Comparison of ENCODE assay signal across 10 mouse cellular contexts in genomic region chr1:164586066-164586989, GRCm38 (mm10).
DNase-seq lines count a peak whose midpoint lies in the region; ATAC-seq and TF ChIP-seq lines count a peak whose summit lies in the region.
"Had no signal": no experiment of that assay in that cellular context is flagged by ENCODE, and none has a peak within 500 bp of the region (broad histone marks: within the 10 kb centered on the region; RNA-seq: fewer than 3 reads in every experiment).

No protein-coding gene starts in this region.

- no peak for TF ChIP-seq EP300 in heart, postnatal 0 days (IDR thresholded peaks at IDR 0.05; ENCODE audit: low read depth)

- no peak for TF ChIP-seq CTCF in forebrain, postnatal 0 days (IDR thresholded peaks at IDR 0.05; ENCODE audit: low read depth)
- TF ChIP-seq CTCF in heart, postnatal 0 days (IDR thresholded peaks at IDR 0.05; ENCODE audit: low read depth): no peak

- 0 out of 2 replicates have a peak, but pooled peaks cover 3% of the 10 kb centered on the region for H3K4me1 ChIP-seq in forebrain, postnatal 0 days (ENCODE audit: insufficient read depth)
- 0 out of 2 replicates have a peak, but pooled peaks cover 11% of the 10 kb centered on the region for H3K4me1 ChIP-seq in forebrain, embryonic 13.5 days
- peaks cover 5% of the 10 kb centered on the region; the same call in 1 of the 2 replicates for H3K4me1 ChIP-seq in heart, postnatal 0 days (ENCODE audit: control insufficient read depth, insufficient read depth)
- H3K4me1 ChIP-seq in hindbrain, embryonic 12.5 days: no peaks in the 10 kb centered on the region

- H3K27me3 ChIP-seq in forebrain, postnatal 0 days (ENCODE audit: insufficient read depth, low read length): no peaks in the 10 kb centered on the region
- no peaks in the 10 kb centered on the region for H3K27me3 ChIP-seq in forebrain, embryonic 13.5 days
- H3K27me3 ChIP-seq in heart, postnatal 0 days (ENCODE audit: control insufficient read depth, insufficient read depth, low read length): no peaks in the 10 kb centered on the region
- H3K27me3 ChIP-seq in hindbrain, embryonic 12.5 days: no peaks in the 10 kb centered on the region

- 35% methylated on average over 11 of the region's 11 CpGs for WGBS in forebrain, postnatal 0 days
- WGBS in forebrain, embryonic 13.5 days: 46% methylated on average over 11 of the region's 11 CpGs
- 27% methylated on average over 11 of the region's 11 CpGs for WGBS in heart, postnatal 0 days
- WGBS in hindbrain, embryonic 12.5 days: 60% methylated on average over 11 of the region's 11 CpGs

- no peaks in the 10 kb centered on the region for H3K36me3 ChIP-seq in forebrain, postnatal 0 days (ENCODE audit: insufficient read depth)
- H3K36me3 ChIP-seq in forebrain, embryonic 13.5 days (ENCODE audit: poor library complexity, severe bottlenecking): no peaks in the 10 kb centered on the region
- H3K36me3 ChIP-seq in heart, postnatal 0 days (replicated peaks; ENCODE audit: control insufficient read depth, insufficient read depth, low read length): no peaks in the 10 kb centered on the region
- H3K36me3 ChIP-seq in hindbrain, embryonic 12.5 days: no peaks in the 10 kb centered on the region

- H3K9ac ChIP-seq in forebrain, postnatal 0 days: no peak overlapping the region
- H3K9ac ChIP-seq in forebrain, embryonic 13.5 days: no peak overlapping the region
- no peak overlapping the region for H3K9ac ChIP-seq in heart, postnatal 0 days (replicated peaks; ENCODE audit: low read depth, low read length)
- H3K9ac ChIP-seq in hindbrain, embryonic 12.5 days: no peak overlapping the region

- H3K4me3 ChIP-seq in forebrain, postnatal 0 days (ENCODE audit: low read depth, low read length): no peak overlapping the region
- H3K4me3 ChIP-seq in forebrain, embryonic 13.5 days: no peak overlapping the region
- H3K4me3 ChIP-seq in heart, postnatal 0 days (ENCODE audit: low read depth, low read length): no peak overlapping the region
- no peak overlapping the region for H3K4me3 ChIP-seq in hindbrain, embryonic 12.5 days

- no peak overlapping the region for H3K4me2 ChIP-seq in forebrain, postnatal 0 days (ENCODE audit: low read depth)
- no peak overlapping the region for H3K4me2 ChIP-seq in forebrain, embryonic 13.5 days
- peak overlapping the region; percentile 36; the same call in 1 of the 2 replicates for H3K4me2 ChIP-seq in heart, postnatal 0 days (ENCODE audit: low read depth, low read length)
- H3K4me2 ChIP-seq in hindbrain, embryonic 12.5 days (replicated peaks): no peak overlapping the region

- H3K9me3 ChIP-seq in forebrain, postnatal 0 days (ENCODE audit: low read length): no peaks in the 10 kb centered on the region
- no peaks in the 10 kb centered on the region for H3K9me3 ChIP-seq in forebrain, embryonic 13.5 days (replicated peaks)
- H3K9me3 ChIP-seq in heart, postnatal 0 days (replicated peaks; ENCODE audit: control insufficient read depth, low read length): no peaks in the 10 kb centered on the region
- H3K9me3 ChIP-seq in hindbrain, embryonic 12.5 days (replicated peaks): no peaks in the 10 kb centered on the region

- peak; percentile 81 for ATAC-seq in forebrain, postnatal 0 days
- ATAC-seq in forebrain, embryonic 13.5 days: no peak; the same call in 1 of the 2 replicates
- ATAC-seq in heart, postnatal 0 days (ENCODE audit: insufficient read depth, low read depth): peak; percentile 49; the same call in 1 of the 2 replicates
- no peak for ATAC-seq in hindbrain, embryonic 12.5 days (ENCODE audit: low FRiP score)

- DNase-seq in forebrain, postnatal 0 days: peak; percentile 62
- peak; percentile 94 for DNase-seq in brain, adult 2 months (ENCODE audit: low read depth, low spot score)
- peak; percentile 25 for DNase-seq in heart, postnatal 0 days (ENCODE audit: low spot score)
- DNase-seq in left cerebral cortex, postnatal 14 days (ENCODE audit: low spot score in 2 of 2): peak; percentile 65 to 87
- DNase-seq in thymus, adult 18-20 months: no peak
- no peak for DNase-seq in natural killer cell, adult 2 months (ENCODE audit: low spot score in 2 of 2)
- DNase-seq: cerebellum, adult 2 months; lung, adult 2 months had no signal

- intact Hi-C loops in left cerebral cortex, postnatal 14 days (cut with DNase I): no loop called here

- H3K27ac ChIP-seq in forebrain, postnatal 0 days (ENCODE audit: low read depth, low read length): peak overlapping the region; percentile 64
- no peak overlapping the region for H3K27ac ChIP-seq in forebrain, embryonic 13.5 days
- H3K27ac ChIP-seq in heart, postnatal 0 days (ENCODE audit: low read depth): 0 out of 2 replicates have a peak overlapping the region, but pooled peaks have one; percentile 17
- no peak overlapping the region for H3K27ac ChIP-seq in hindbrain, embryonic 12.5 days

Comparison
In these comparisons a context has a peak if more than half of its experiments do, and no peak if none do; other contexts are left out.
1. ATAC-seq: peak in forebrain, postnatal 0 days (single experiment) and heart, postnatal 0 days (single experiment); none in forebrain, embryonic 13.5 days (single experiment) and hindbrain, embryonic 12.5 days (single experiment).
2. H3K27ac ChIP-seq: peak in forebrain, postnatal 0 days (single experiment) and heart, postnatal 0 days (single experiment); none in forebrain, embryonic 13.5 days (single experiment) and hindbrain, embryonic 12.5 days (single experiment).
3. DNase-seq: peak in forebrain, postnatal 0 days (single experiment), brain, adult 2 months (single experiment), heart, postnatal 0 days (single experiment) and left cerebral cortex, postnatal 14 days (2 of 2); none in thymus, adult 18-20 months (0 of 2) and natural killer cell, adult 2 months (0 of 2).